In genomic region chr3:137560851-137561449, GRCm38 (mm10) we compare ENCODE assay signal across 7 mouse cellular contexts.
A peak's percentile ranks its signal among the peaks of the same experiment; 100 is the strongest.
DNase-seq lines count a peak whose midpoint lies in the region; ATAC-seq lines count a peak whose summit lies in the region.

No protein-coding gene starts in this region.

- no peaks in the 10 kb centered on the region for H3K9me3 ChIP-seq in neural tube, embryonic 14.5 days (ENCODE audit: control insufficient read depth, low read length)
- no peaks in the 10 kb centered on the region for H3K9me3 ChIP-seq in midbrain, embryonic 15.5 days

- WGBS in neural tube, embryonic 14.5 days, result 41% methylated on average over 6 of the region's 6 CpGs
- 66% methylated on average over 6 of the region's 6 CpGs for WGBS in midbrain, embryonic 15.5 days

- 0 out of 2 replicates have a peak, but pooled peaks have one; percentile 21 for ATAC-seq in neural tube, embryonic 14.5 days (ENCODE audit: low read depth)
- no peak for ATAC-seq in midbrain, embryonic 15.5 days (replicated peaks)

- no peak overlapping the region for H3K9ac ChIP-seq in neural tube, embryonic 14.5 days (replicated peaks; ENCODE audit: low read depth, low read length)
- H3K9ac ChIP-seq in midbrain, embryonic 15.5 days, result no peak overlapping the region

- H3K4me3 ChIP-seq in neural tube, embryonic 14.5 days (ENCODE audit: low read depth, low read length), result no peak overlapping the region
- H3K4me3 ChIP-seq in midbrain, embryonic 15.5 days, result no peak overlapping the region

- no peaks in the 10 kb centered on the region for H3K27me3 ChIP-seq in neural tube, embryonic 14.5 days (ENCODE audit: control insufficient read depth, insufficient read depth, low read length)
- 0 out of 2 replicates have a peak, but pooled peaks cover 3% of the 10 kb centered on the region for H3K27me3 ChIP-seq in midbrain, embryonic 15.5 days (replicated peaks)

- no peak for DNase-seq in neural tube, embryonic 10.5 days (ENCODE audit: extremely low spot score, low spot score)
- DNase-seq in fibroblast of lung, adult 2 months (ENCODE audit: low read depth), result peak; percentile 52
- peak; percentile 40 for DNase-seq in left cerebral cortex, adult 11 months (ENCODE audit: low spot score)
- peak; percentile 87 for DNase-seq in telencephalon, adult 2 months (ENCODE audit: low read depth, low spot score)
- DNase-seq in adrenal gland, postnatal 4 days (ENCODE audit: low spot score in 2 of 2), result no peak

- H3K36me3 ChIP-seq in neural tube, embryonic 14.5 days (ENCODE audit: control insufficient read depth, insufficient read depth, low read length), result no peaks in the 10 kb centered on the region
- H3K36me3 ChIP-seq in midbrain, embryonic 15.5 days (replicated peaks), result no peaks in the 10 kb centered on the region

- H3K4me2 ChIP-seq in neural tube, embryonic 14.5 days (ENCODE audit: low read depth, low read length), result no peak overlapping the region
- no peak overlapping the region for H3K4me2 ChIP-seq in midbrain, embryonic 15.5 days

- H3K4me1 ChIP-seq in neural tube, embryonic 14.5 days (ENCODE audit: control insufficient read depth, insufficient read depth, low read length), result no peaks in the 10 kb centered on the region
- no peaks in the 10 kb centered on the region for H3K4me1 ChIP-seq in midbrain, embryonic 15.5 days

- H3K27ac ChIP-seq in neural tube, embryonic 14.5 days (ENCODE audit: low read depth, low read length), result no peak overlapping the region
- no peak overlapping the region for H3K27ac ChIP-seq in midbrain, embryonic 15.5 days

Comparison
In these comparisons a context has a peak if more than half of its experiments do, and no peak if none do; other contexts are left out.
1. DNase-seq: peak in fibroblast of lung, adult 2 months (single experiment), left cerebral cortex, adult 11 months (single experiment) and telencephalon, adult 2 months (single experiment); none in neural tube, embryonic 10.5 days (single experiment) and adrenal gland, postnatal 4 days (0 of 2).